Mouse (Mus musculus): ENCODE measurements around the gene Sipa1l3. TPM values are rescaled to one million over a fixed set of nuclear protein-coding genes. Genes with fewer than 3 reads are reported as not detected.
A peak's percentile ranks its signal among the peaks of the same experiment; 100 is the strongest.

Gene Sipa1l3
- polyA plus RNA-seq, 1 experiment from 2014 or later, result 20.5 TPM

GRCm38 (mm10) chr7:29280801-29281200, 237.6 kb downstream of the Sipa1l3 start:
- peaks cover 22% of the 10 kb centered on the region for H3K27me3 ChIP-seq
- H3K4me3 ChIP-seq, result peak overlapping the region; percentile 64
- H3K4me2 ChIP-seq, result peak overlapping the region; percentile 99
- WGBS, result 7% methylated on average over 13 of the region's 13 CpGs
- H3K9me3 ChIP-seq, result no peaks in the 10 kb centered on the region
- peak overlapping the region; percentile 57; the same call in 1 of the 2 replicates for H3K9ac ChIP-seq
- ATAC-seq (ENCODE audit: insufficient number of reproducible peaks, low FRiP score, low TSS enrichment, low read depth), result no peak
- no peaks in the 10 kb centered on the region for H3K36me3 ChIP-seq
- peaks cover 33% of the 10 kb centered on the region for H3K4me1 ChIP-seq
- H3K27ac ChIP-seq, result no peak overlapping the region

DNA sequence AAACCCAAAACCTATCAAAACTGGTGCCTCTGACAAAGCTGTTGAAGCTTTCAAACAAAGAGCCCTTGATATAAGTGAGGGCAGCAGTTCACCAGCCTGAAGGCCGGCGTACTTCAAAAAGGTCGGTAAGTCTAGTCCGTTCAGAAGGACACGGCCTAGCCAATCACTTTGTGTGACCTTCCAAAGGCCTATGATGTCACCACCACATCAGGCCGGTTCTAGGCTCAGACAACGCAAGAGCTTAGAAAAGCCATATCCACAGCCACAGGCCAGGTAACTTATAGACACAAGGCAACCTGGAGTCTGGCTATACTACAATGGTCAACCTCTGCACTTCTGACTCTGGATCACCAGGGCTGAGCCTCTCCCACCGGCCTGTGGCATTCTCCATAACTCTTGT, 238.5 kb downstream of the Sipa1l3 start:
- no peaks in the 10 kb centered on the region for H3K36me3 ChIP-seq
- ATAC-seq (ENCODE audit: insufficient number of reproducible peaks, low FRiP score, low TSS enrichment, low read depth), result no peak
- H3K9me3 ChIP-seq, result no peaks in the 10 kb centered on the region
- peaks cover 33% of the 10 kb centered on the region for H3K4me1 ChIP-seq
- no peak overlapping the region for H3K9ac ChIP-seq
- peaks cover 22% of the 10 kb centered on the region for H3K27me3 ChIP-seq
- 72% methylated on average over 8 of the region's 8 CpGs for WGBS
- H3K4me2 ChIP-seq, result peak overlapping the region; percentile 99
- H3K27ac ChIP-seq, result no peak overlapping the region
- peak overlapping the region; percentile 64; the same call in 1 of the 2 replicates for H3K4me3 ChIP-seq

- Histone ChIP-seq H3K4me1 (peaks cover 33% of the 10 kb centered on the region), H3K9ac (no peak overlapping the region), H3K9me3 (no peaks in the 10 kb centered on the region), H3K27me3 (peaks cover 22% of the 10 kb centered on the region), H3K4me2 (no peak overlapping the region), H3K27ac (no peak overlapping the region), H3K36me3 (no peaks in the 10 kb centered on the region), H3K4me3 (no peak overlapping the region)
- ATAC-seq (ENCODE audit: insufficient number of reproducible peaks, low FRiP score, low TSS enrichment, low read depth), result no peak
Observed at GRCm38 (mm10) chr7:29279261-29279660, 239.2 kb downstream of the Sipa1l3 start.

DNA sequence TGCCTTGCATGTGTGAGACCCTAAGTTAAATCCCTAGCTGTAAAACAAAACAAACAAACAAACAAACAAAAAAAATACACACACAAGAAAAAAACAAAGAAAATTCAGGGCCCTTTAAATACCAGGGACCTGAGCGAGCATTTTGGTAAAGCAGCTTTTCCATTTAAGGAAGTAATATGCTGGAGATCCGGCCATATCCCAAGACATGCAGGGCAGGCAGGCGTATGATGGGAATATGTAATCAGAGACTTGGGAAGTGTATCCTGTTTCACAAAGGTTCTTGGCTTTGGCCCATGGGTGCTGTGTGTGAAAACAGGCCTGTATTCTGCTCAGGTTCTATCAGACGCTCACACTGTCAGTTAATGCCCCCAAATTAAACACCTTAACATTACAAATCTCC, 240.9 kb downstream of the Sipa1l3 start:
- Histone ChIP-seq H3K4me3 (no peak overlapping the region), H3K27me3 (peaks cover 19% of the 10 kb centered on the region), H3K4me1 (peaks cover 43% of the 10 kb centered on the region), H3K9ac (no peak overlapping the region), H3K9me3 (no peaks in the 10 kb centered on the region), H3K36me3 (no peaks in the 10 kb centered on the region), H3K27ac (no peak overlapping the region), H3K4me2 (no peak overlapping the region)
- 82% methylated on average over 4 of the region's 4 CpGs for WGBS
- no peak for ATAC-seq (ENCODE audit: insufficient number of reproducible peaks, low FRiP score, low TSS enrichment, low read depth)

DNA sequence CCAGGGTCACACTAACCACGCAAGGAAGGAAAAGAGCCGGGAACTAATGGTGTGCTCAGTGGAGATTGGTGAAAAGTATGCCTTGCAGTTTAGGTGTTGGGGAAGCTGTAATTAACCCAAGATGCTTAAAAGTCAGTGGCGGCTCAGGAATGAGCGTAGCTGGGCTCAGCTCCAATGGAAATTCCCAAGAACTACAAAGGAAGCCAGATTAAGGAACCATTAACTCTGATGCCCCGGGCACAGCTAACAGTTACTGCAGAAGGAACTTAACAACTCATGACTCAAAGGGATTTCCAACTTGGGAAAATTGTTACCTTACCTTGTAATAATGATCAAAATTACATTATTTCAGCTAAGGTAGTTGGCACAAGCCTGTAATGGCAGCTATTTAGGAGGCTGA, 241.7 kb downstream of the Sipa1l3 start:
- 0 out of 2 replicates have a peak overlapping the region, but pooled peaks have one; percentile 7 for H3K27ac ChIP-seq
- no peak for ATAC-seq (ENCODE audit: insufficient number of reproducible peaks, low FRiP score, low TSS enrichment, low read depth)
- no peaks in the 10 kb centered on the region for H3K36me3 ChIP-seq
- WGBS, result 19% methylated on average over 5 of the region's 5 CpGs
- H3K4me3 ChIP-seq, result no peak overlapping the region
- H3K4me1 ChIP-seq, result peaks cover 42% of the 10 kb centered on the region
- H3K9me3 ChIP-seq, result no peaks in the 10 kb centered on the region
- peaks cover 11% of the 10 kb centered on the region for H3K27me3 ChIP-seq
- no peak overlapping the region for H3K9ac ChIP-seq
- H3K4me2 ChIP-seq, result no peak overlapping the region

- Histone ChIP-seq H3K9me3 (no peaks in the 10 kb centered on the region), H3K36me3 (no peaks in the 10 kb centered on the region), H3K4me3 (no peak overlapping the region), H3K4me1 (peaks cover 35% of the 10 kb centered on the region), H3K9ac (no peak overlapping the region), H3K27me3 (no peaks in the 10 kb centered on the region), H3K27ac (peak overlapping the region; percentile 68), H3K4me2 (no peak overlapping the region)
- 49% methylated on average over 8 of the region's 8 CpGs for WGBS
- 0 out of 2 replicates have a peak, but pooled peaks have one; percentile 40 for ATAC-seq (ENCODE audit: insufficient number of reproducible peaks, low FRiP score, low TSS enrichment, low read depth)
Observed at GRCm38 (mm10) chr7:29271687-29272465, 246.6 kb downstream of the Sipa1l3 start.

DNA sequence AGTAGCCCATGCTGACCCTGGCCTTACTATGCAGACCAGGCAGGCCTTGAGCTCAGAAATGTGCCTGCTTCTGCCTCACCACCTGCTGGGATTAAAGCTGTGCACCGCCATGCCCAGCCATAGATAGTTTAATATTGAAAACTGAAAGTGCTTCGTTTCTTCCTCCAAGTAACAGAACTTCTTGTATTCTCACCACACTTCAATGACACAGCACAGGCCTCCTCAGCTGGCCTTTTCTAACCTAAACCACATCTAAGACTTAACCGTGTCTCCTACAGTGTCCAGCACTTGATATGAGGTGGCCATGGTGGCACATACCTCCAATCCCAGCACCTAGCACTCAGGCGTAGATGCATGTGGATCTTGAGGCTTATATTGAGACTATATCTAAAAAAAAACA, 248.0 kb downstream of the Sipa1l3 start:
- no peak overlapping the region for H3K4me2 ChIP-seq
- H3K4me3 ChIP-seq, result no peak overlapping the region
- no peaks in the 10 kb centered on the region for H3K36me3 ChIP-seq
- 82% methylated on average over 4 of the region's 4 CpGs for WGBS
- peaks cover 28% of the 10 kb centered on the region for H3K4me1 ChIP-seq
- no peak overlapping the region for H3K9ac ChIP-seq
- no peak overlapping the region for H3K27ac ChIP-seq
- ATAC-seq (ENCODE audit: insufficient number of reproducible peaks, low FRiP score, low TSS enrichment, low read depth), result no peak
- H3K9me3 ChIP-seq, result no peaks in the 10 kb centered on the region
- no peaks in the 10 kb centered on the region for H3K27me3 ChIP-seq

Other genes with a start within 250 kb of the Sipa1l3 start
- 187 and 194 TPM in 2 replicates for gene Spint2, start 236.7 kb downstream of the Sipa1l3 start, polyA plus RNA-seq (2015; fragmentation: Nextera tagmentation; extraction: Ambion mirVana)
- 15.5 and 16.9 TPM in 2 replicates for gene Ppp1r14a, start 229.3 kb downstream of the Sipa1l3 start, polyA plus RNA-seq (2015; fragmentation: Nextera tagmentation; extraction: Ambion mirVana)
- 13.1 and 15.9 TPM in 2 replicates for gene Dpf1, start 214.7 kb downstream of the Sipa1l3 start, polyA plus RNA-seq (2015; fragmentation: Nextera tagmentation; extraction: Ambion mirVana)
- not detected in 2 replicates for gene Catsperg2, start 208.4 kb upstream of the Sipa1l3 start, polyA plus RNA-seq (2015; fragmentation: Nextera tagmentation; extraction: Ambion mirVana)
- 14.0 and 15.4 TPM in 2 replicates for gene Zfp84, start 249.9 kb upstream of the Sipa1l3 start, polyA plus RNA-seq (2015; fragmentation: Nextera tagmentation; extraction: Ambion mirVana)